Mouse (Mus musculus): ENCODE data around the gene Hdgf.
"Not testable (repeated sequence)": the region's sequence is repeated elsewhere in the genome, so short reads cannot be mapped to it uniquely, and the experiment has no call there.

The Hdgf gene

DNA sequence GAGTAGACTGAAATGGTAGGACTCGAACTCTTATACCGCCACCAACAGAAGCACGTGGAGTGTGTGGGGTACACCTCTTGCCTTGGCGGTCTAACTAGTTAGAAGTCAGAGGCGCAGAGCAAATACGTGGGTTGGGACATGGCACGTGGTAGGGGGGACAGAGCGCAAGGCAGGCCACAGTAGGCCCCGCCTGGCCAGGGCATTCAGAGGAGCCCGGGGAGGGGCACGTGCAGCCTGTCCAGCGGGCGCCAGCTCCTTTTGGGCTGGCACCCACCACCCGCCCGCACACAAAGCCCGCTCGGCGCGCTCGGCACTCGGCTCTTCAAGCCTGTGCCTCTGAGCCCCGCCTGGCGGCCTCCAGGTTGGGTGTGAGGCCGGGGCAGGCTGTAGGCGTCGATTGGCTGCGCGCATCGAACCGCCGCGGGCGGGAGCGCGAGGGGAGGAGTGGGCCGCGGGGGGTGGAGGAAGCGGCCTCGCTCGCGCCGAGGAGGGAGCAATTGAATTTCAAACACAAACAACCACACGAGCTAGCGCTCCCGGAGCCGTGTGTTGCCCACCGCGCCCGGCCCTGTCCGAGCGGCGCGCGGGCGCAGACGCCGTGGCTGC lies at the start of gene Hdgf:
Hdgf (plus strand) TSS at position 442 of the 606 bp plus-strand sequence.
- peak; percentile 96 for DNase-seq (ENCODE audit: low spot score)

DNA sequence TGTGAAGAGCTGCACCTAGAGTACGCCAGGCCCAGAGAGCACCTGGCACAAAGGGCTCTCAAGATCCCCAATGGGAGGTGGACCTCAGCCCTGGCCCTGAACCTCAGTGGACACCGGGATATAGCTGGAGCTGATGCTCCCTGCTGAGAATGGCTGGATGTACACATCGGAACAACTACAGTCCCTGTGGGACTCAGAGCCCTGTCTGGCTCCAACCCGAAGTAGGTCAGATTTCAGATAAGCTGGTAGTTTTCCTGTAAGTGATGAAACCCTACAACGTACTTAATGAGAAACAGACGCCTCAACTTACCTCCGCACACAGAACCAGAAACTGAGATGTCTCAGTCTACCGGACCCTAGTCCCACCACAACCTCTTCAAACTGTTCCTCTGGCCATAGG lies 48.5 kb upstream of the Hdgf start:
- no peak for DNase-seq (ENCODE audit: low spot score)

DNA sequence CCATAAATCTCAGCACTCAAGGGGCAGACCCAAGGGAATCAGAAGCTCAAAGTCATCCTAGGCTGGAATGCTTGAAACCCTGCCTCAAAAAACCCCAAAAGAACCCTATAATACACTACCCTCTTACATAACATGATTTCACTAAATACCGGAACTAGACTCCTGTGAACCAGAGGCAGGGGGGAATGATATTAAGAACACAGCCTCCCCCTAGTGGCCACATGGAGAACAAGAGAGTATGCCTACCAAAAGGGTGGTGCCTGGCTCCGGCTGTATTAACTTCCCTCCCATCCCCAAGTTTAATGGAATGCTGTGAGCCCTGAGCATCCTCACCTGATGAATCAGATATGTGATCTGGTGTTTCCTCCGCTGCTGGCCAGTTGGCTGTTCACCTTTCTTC lies 46.3 kb upstream of the Hdgf start:
- no peak for DNase-seq (ENCODE audit: low spot score)

DNA sequence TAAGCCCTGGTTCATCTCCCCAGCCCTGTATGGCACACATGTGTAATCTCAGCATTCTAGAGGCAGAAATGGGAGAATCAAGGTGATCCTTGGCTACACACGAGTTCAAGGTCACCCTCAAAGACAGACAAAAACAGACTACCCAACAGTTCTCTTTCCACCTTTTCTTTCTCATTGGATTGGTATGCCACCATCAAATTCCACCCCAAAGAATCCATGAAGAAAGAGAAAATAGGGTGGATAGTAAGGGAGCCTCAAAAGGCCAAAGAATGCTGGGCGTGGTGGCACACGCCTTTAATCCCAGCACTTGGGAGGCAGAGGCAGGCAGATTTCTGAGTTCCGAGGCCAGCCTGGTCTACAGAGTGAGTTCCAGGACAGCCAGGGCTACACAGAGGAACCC lies 42.0 kb upstream of the Hdgf start:
- not testable (repeated sequence) for DNase-seq (ENCODE audit: low spot score)

DNA sequence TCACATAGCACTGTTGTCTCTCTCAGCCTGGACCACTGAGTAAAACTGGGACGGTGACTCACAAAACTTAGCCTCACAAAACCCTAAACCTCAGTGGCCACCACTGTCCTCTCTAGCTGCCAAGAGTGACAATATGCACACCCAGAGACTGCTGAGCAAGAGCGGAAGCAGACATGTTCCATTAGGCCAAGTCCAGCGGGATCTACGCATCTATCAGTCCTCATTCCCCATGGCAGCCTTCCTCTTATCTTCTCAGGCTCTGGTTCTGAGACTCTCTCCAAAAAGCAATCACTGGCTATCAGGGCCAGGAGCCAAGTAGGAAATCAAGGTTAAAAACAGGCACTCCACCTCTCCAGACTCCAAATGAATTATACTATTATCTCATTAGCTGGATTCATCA lies 28.4 kb upstream of the Hdgf start:
- DNase-seq (ENCODE audit: low spot score) = no peak

DNA sequence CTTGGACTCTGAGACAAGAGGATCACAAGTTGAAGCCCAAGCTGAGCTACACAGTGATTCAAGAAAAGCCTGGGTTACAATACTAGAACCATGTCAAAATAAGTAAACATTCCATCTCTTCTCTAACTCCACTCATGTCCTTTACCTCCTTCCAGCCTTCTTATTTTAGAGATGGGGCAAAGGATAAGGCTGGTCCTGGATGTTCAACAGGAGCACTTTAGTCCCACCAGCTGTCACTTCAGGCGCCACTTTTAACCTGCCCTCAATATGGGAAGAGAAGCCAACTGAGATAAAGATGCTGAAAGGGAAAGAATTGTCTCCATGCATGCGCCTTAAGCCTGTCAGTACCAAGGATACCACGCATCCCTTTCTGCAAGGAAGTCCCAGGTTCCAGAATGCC lies 21.8 kb upstream of the Hdgf start:
- DNase-seq (ENCODE audit: low spot score) = no peak

DNA sequence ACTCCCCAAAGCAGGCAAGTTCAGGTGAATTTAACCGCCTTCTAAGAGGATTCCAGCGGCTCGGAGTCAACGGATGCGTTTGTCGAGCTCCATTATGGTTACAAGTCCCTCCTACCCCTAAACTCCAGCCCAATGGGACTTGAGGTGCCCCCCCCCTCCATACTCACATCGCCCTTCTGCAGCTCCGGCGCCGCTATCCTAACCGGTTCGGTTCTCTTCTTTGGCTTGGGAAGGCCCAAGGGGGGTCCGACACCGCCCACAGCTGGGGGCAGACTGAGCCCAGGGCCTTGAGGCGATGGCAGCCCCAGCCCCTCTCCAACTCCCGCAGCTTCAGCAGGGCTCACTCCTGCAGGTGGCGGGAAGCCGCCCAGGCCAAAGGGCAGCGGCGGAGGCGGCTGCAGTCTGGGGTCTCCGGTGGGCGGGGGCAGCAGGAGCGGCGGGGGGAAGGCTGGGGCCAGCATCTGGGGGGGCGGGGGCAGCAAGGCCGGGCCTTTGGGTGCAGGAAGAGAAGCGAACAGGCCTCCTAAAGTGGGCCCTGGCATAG lies 21.3 kb upstream of the Hdgf start:
- DNase-seq (ENCODE audit: low spot score) = peak; percentile 71

DNA sequence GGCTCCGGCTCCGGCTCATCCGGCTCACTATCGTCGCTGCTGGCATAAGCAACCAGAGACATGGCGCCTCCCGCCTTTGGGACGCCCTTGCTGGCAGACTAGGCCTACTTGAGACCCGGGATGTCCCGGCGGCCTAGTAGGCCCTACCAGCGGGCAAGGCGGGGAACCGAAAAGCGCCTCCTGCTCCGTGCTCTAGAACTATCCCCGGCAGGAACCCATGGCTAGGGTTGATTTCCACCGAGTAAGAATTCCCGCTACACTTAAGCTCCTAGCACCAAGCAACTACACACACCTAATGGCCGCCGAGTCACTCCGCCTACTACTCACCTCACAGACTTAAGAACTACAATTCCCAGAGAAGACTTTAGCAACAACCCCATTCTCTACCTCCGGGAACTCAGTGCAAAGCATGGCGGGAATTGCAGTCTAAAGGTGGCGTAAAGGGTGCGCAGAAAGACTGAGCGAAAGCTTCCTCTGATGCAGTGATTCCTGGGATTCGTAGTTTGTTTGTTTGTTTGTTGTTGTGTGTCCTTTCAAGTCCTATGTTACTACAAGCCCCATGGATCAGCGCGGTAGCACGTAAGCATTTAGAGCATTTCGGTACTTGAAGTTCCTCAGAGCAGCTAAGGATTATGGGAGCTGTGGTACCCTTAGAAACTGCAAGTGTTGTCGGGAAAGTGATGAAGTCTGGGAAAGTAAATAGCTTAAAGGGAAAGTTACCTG lies 20.7 kb upstream of the Hdgf start, which contains the start of gene Prcc:
Prcc (minus strand) TSS at position 328 of the 723 bp plus-strand sequence.
- peak; percentile 96 for DNase-seq (ENCODE audit: low spot score)

DNA sequence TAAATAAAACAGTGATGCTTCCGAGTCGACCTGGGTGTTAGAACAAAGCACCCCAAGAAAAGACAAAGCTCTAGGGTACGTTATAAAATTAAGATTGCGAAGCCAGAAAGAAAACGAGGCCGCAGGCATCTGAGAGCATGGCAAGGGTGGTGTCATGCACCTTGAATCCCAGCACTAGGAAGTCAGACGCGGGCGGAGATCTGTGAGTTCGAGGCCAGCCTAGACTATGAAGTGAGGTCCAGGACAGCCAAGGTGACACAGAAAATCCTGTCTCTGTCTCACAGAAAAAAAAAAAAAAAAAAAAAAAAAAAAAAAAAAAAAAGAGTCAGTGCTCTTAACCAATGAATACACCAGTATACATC lies 20.1 kb upstream of the Hdgf start:
- DNase-seq (ENCODE audit: low spot score) = no peak

DNA sequence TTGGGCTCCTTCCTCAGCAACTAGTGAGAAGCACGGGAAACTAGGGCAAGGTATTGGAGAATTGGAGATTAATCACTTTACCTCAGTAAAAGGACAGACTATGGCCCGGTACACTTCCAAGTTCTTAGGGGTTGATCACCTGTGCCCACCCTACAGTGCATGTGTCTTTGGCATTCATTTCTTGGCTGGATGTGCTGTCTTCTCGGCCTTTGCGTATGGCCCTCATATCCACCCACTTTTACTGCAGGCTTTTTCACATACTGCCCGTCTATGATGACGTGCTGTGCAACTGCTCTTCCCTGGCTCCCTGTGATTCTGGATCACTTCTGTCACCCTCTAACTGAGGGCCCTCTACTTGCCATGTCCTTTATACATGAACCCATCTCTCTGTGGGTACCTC lies 19.7 kb upstream of the Hdgf start:
- DNase-seq (ENCODE audit: low spot score) = no peak

DNA sequence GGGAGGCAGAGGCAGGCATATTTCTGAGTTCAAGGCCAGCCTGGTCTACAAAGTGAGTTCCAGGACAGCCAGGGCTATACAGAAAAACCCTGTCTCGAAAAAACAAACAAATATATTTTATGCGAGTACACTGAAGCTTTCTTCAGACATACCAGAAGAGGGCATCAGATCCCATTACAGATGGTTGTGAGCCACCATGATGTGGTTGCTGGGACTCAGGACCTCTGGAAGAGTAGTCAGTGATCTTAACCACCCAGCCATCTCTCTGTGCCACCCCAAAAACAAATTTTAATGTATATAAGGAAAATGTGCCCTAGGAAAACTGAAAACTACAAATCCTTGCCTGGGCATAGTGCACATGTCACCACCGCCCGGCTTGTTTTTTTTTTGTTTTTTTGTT lies 18.7 kb upstream of the Hdgf start:
- DNase-seq (ENCODE audit: low spot score) = not testable (repeated sequence)

DNA sequence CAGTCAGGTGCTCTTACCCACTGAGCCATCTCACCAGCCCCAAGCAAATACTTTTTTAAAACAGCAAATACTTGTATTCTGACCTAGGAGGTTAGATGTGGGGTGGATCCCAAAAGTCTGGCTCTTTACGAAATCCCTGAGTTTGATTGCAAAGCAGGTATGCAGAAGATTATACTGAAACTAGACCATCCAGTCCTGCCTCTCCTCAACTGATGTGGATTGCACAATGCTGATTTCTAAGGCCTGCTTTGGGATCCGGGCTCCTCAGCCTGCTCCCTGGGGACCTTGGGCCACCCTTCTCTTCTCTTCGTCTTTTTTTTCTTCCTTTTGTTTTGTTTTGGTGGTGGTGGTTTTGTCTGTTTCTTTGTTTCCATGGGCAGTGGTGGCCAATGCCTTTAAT lies 14.6 kb upstream of the Hdgf start:
- no peak for DNase-seq (ENCODE audit: low spot score)

DNA sequence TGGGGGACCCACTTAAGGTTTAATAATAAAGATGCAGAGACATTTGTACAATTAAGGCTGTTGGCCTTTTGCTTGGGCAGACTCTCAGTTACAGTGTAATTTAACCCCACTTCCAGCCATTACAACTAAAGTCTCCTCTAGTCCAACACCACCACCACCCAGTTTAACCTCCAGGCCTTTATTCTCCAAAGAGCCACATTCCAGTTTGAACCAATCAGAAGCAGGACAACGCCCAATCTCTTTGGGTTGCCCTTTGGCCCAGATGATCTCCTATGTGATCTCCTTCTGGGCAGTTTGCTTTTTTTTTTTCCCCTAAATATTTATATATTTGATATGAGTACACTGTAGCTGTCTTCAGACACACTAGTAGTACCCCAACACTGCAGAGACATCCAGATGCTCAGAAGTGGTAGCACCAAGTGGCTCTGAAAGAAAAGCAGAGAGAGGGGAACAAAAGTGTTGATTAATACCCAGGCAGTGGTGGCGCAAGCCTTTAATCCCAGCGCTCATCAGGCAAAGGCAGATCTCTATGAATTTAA lies 12.7 kb upstream of the Hdgf start:
- DNase-seq (ENCODE audit: low spot score) = no peak

DNA sequence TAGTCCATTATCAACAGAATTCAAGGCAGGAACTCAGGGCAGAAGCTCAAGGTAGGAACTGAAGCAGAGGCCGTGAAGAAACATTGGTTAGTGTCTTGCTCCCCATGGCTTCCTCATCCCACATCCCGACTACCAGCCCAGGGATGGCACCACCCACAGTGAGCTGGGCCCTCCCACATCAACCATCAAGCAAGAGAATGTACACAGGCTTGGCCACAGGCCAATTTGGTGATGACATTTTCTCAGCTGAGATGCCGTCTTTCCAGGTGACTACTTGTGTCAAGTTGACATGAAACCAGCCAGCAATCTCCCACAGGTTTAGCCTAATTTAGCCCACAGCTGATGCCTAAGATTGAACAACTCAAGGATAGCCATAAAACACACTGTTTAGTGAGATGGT lies 6.9 kb upstream of the Hdgf start:
- no peak for DNase-seq (ENCODE audit: low spot score)

DNA sequence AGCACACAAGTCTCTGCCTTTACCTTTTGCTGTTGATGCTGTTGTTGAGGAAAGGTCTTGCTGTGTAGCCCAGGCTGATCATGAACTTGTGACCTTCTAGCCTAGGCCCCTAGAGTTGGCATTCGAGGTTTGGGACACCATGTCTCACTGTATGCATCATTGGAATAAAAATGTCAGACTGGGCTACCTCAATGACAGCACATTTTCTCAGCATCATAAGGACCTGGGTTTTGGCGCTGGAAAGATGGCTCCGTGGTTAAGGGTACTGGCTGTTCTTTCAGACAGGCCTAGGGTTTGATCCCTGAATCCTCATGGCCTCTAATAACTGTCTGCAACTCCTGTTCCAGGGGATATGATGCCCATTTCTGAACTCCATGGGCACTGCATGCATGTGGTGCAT lies 6.3 kb upstream of the Hdgf start:
- no peak for DNase-seq (ENCODE audit: low spot score)

DNA sequence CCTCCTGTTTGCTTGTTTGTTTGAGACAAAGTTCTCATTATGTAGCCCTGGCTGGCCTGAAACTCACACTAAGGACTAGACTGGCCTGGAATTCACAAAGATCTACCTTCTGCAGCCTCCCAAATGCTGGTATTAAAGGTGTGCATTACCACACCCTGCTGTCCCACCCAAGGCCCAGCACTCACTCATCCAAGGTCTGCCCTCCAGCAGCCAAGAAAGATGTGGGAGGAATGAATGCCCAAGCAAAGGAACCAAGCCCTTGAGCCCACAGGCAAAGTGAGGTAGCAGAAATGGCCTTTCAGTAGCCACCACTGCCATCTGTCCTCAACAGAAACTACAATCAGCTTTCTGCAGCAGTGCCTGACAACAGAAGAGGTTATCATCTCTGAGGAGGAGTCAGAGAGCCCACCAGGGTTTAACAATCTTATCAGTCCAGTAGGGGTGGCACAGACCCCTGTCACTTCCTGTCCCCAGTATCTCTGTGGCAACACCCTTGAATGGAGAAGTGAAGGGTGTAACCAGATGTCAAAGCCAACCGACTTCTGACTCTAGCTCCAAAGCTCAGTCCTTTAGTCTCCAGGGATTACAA lies 5.0 kb upstream of the Hdgf start:
- DNase-seq (ENCODE audit: low spot score) = no peak

DNA sequence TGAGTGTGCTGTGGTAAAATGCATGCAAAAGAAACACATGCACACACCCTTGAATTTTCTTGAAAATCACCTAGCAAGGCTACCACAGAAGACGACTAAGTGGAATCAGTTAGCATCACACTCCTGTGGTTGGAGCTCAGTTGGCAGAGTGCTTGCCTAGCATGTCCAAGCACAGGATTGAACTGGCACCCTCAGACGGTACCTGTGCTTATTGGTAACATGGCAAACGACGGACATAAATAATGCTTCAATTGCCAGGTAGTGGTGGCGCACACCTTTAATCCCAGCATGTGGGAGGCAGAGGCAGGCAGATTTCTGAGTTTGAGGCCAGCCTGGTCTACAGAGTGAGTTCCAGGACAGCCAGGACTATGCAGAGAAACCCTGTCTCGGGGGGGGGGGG lies 4.2 kb upstream of the Hdgf start:
- not testable (repeated sequence) for DNase-seq (ENCODE audit: low spot score)

DNA sequence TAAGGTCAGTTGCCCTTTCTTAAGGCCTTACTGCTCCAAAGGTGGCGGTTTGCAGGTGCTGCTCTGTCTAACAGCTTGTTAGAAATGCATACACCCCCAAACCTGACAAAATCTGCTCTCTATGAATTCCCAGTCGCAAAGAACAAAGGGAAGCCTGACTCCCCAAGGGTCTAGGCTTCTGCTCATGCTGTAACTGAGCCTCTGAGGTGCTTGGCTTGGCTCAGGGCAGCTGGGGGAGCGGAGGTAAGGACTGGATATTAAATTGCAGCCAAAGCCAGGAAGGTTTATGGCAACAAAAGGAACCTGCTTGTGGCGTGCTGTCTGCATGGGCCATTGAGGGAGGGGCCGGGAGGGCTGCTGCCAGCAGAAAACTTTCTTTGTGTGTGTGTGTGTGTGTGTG lies 2.3 kb upstream of the Hdgf start:
- no peak for DNase-seq (ENCODE audit: low spot score)

DNA sequence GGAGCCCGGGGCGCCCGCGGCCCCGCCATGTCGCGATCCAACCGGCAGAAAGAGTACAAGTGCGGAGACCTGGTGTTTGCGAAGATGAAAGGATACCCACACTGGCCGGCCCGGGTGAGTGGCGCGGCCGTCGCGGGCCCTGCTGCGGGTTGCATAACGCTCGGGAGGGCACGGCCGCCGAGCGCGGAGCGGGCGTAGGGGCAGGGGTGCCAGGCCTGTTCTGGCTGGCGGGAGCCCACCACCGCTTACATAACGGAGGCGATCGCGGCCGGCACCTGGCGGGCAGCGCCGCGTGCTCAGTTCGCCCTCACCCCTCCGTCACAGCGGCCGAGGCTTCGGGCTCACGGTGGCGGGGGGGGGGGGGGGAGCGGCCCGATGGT lies 470 bp downstream of the Hdgf start:
- DNase-seq (ENCODE audit: low spot score) = peak; percentile 75

DNA sequence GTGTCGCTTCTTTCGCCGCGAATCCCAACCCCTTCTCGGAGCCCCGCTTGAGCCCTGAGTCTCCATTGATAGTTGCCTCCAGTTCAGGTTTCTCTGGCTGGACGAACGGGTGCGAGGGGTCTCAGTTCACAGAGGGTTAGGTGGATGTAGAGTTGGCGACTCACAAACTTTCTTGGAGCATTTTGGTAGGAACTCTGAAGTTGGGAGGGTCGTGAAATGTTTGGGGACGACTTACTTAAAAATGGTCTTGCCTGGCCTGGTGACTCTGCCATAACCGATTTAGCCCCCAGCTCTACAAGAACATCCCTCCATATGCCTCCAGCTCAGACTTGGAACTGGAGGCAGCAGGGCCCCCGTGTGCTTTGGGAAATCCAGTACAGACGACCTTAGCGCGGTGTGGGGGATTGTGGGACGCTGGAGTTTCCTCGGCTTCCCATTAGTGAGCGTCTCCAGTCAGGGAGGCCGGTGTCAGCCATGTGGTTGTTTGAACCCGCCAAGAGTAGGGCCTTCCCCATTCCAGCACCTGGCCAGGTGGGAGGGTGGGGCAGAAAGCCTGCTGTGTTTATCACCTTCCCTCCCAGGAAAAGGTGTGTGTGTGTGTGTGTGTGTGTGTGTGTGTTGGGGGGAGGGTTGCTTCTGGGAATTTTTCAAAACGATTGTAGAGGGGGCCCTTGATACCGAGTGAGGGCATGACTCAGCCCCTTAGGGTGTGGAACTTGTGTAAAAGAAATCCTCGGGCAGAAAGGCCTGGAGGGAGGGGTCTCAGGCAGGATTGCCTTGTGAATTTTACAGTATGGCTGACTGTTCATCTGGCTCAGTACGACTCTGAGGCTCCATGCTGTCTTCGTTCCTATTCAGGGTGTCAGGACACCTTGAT lies 1.1 kb downstream of the Hdgf start:
- peak; percentile 46 for DNase-seq (ENCODE audit: low spot score)

DNA sequence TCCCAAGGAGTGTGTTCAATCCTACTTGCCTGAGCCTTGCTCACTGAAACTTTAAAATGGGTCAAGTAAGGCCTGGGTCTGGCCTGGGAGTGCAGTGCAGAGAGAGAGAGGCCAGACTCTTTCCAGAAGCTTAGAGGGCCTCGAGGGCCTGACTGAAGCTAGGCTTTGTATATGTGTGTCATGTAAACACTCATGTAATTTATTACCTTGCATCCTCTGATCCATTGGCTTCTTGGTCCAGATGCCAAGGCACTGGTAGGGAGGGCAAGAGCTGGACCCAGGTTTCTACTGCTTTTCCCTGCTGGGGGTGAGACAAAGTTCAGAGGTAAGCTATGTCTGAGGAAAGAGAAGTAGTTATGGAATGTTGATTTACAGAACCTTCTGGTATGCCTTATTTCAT lies 1.8 kb downstream of the Hdgf start:
- DNase-seq (ENCODE audit: low spot score) = no peak

DNA sequence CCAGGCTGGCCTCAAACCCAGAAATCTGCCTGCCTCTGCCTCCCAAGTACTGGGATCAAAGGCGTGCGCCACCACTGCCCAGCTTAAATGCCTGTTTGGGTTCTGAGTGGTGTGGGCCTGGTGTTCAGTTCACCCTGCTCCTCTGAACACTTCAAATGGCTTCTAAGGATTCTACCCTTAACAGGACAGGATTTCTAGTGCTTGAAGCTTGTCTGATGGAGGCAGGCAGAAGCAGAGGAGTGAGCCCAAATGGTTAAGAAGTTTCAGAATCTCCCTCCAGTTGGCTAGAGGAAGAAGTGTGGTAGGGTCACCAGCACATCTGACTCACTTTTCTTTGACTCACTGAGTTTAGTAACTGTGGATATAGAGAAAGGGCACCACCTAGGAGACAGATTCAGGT lies 3.3 kb downstream of the Hdgf start:
- DNase-seq (ENCODE audit: low spot score) = no peak
